Mouse (Mus musculus): ENCODE data around the gene Bcl6b.

Bcl6b gene

GRCm38 (mm10) chr11:70212896-70213295 lies 16.7 kb downstream of the Bcl6b start:
- peak; percentile 45 to 67 for DNase-seq (ENCODE audit: low spot score in 2 of 2)

GRCm38 (mm10) chr11:70212423-70212822 lies 17.2 kb downstream of the Bcl6b start, which contains the start of gene Slc16a11:
TSS of gene Slc16a11 (plus strand) at chr11:70212752.
- DNase-seq (ENCODE audit: low spot score in 2 of 2), result peak in 1 of 2 experiments; percentile 25

- DNase-seq (ENCODE audit: low spot score in 2 of 2), result no peak
Observed at GRCm38 (mm10) chr11:70211972-70212371, 17.6 kb downstream of the Bcl6b start.

- no peak for DNase-seq (ENCODE audit: low spot score in 2 of 2)
Observed at GRCm38 (mm10) chr11:70210681-70211080, 18.9 kb downstream of the Bcl6b start.

GRCm38 (mm10) chr11:70208778-70209388 lies 20.7 kb downstream of the Bcl6b start:
- no peak for DNase-seq (ENCODE audit: low spot score in 2 of 2)

GRCm38 (mm10) chr11:70207283-70207682 lies 22.3 kb downstream of the Bcl6b start:
- DNase-seq (ENCODE audit: low spot score in 2 of 2), result peak in 1 of 2 experiments; percentile 31

- no peak for DNase-seq (ENCODE audit: low spot score in 2 of 2)
Observed at GRCm38 (mm10) chr11:70206801-70207200, 22.8 kb downstream of the Bcl6b start.

- peak; percentile 36 to 68 for DNase-seq (ENCODE audit: low spot score in 2 of 2)
Observed at GRCm38 (mm10) chr11:70201691-70202090, 27.9 kb downstream of the Bcl6b start.

- no peak for DNase-seq (ENCODE audit: low spot score in 2 of 2)
Observed at GRCm38 (mm10) chr11:70200036-70200608, 29.5 kb downstream of the Bcl6b start.

GRCm38 (mm10) chr11:70199107-70199506 lies 30.5 kb downstream of the Bcl6b start:
- DNase-seq (ENCODE audit: low spot score in 2 of 2), result no peak

GRCm38 (mm10) chr11:70198332-70198731 lies 31.3 kb downstream of the Bcl6b start:
- no peak for DNase-seq (ENCODE audit: low spot score in 2 of 2)

- DNase-seq (ENCODE audit: low spot score in 2 of 2), result no peak
Observed at GRCm38 (mm10) chr11:70193354-70194285, 36.0 kb downstream of the Bcl6b start.

GRCm38 (mm10) chr11:70192157-70192556 lies 37.4 kb downstream of the Bcl6b start:
- no peak for DNase-seq (ENCODE audit: low spot score in 2 of 2)

GRCm38 (mm10) chr11:70191188-70191587 lies 38.4 kb downstream of the Bcl6b start:
- DNase-seq (ENCODE audit: low spot score in 2 of 2), result no peak

- DNase-seq (ENCODE audit: low spot score in 2 of 2), result no peak
Observed at GRCm38 (mm10) chr11:70189319-70190134, 40.1 kb downstream of the Bcl6b start.

GRCm38 (mm10) chr11:70185120-70185519 lies 44.5 kb downstream of the Bcl6b start:
- DNase-seq (ENCODE audit: low spot score in 2 of 2), result peak in 1 of 2 experiments; percentile 45

GRCm38 (mm10) chr11:70180496-70180895 lies 49.1 kb downstream of the Bcl6b start:
- no peak for DNase-seq (ENCODE audit: low spot score in 2 of 2)

- no peak for DNase-seq (ENCODE audit: low spot score in 2 of 2)
Observed at GRCm38 (mm10) chr11:70179401-70179800, 50.2 kb downstream of the Bcl6b start.

GRCm38 (mm10) chr11:70178756-70179155 lies 50.8 kb downstream of the Bcl6b start:
- DNase-seq (ENCODE audit: low spot score in 2 of 2), result no peak

- DNase-seq (ENCODE audit: low spot score in 2 of 2), result no peak
Observed at GRCm38 (mm10) chr11:70178311-70178710, 51.3 kb downstream of the Bcl6b start.

- no peak for DNase-seq (ENCODE audit: low spot score in 2 of 2)
Observed at GRCm38 (mm10) chr11:70177647-70178046, 52.0 kb downstream of the Bcl6b start.

GRCm38 (mm10) chr11:70174491-70174890 lies 55.1 kb downstream of the Bcl6b start:
- no peak for DNase-seq (ENCODE audit: low spot score in 2 of 2)
